Mouse (Mus musculus) 3134 (cell line): ENCODE measurements around the gene Fhit.

Experiments used
- DNase-seq: peaks from one replicate; pipeline ENCODE4 v3.0.0-alpha.2; 2011; ENCODE audit warnings: low spot score; ENCODE audit not compliant: insufficient read length; ENCODE audit errors: extremely low read depth

Fhit gene

DNA sequence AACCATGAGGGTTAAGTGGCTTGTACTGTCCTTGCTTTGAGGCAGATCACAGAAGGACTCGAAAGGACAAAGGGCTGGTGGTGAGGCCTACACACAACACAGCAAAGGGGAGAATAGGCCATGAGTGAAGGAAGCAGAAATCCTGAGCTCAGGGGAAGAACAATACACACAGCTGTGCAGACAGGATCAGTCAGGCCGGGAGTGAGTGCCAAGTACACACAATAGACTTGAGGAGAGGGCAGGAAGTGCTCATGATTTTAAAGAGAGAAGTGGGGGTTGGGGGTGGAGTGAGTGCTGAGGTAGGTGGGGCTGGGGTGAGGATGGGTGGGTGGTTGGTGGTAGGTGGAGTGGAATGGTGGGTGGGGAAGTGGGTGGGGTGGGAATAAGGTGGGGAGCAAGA is 635.0 kb downstream of the Fhit start:
- no peak for DNase-seq

DNA sequence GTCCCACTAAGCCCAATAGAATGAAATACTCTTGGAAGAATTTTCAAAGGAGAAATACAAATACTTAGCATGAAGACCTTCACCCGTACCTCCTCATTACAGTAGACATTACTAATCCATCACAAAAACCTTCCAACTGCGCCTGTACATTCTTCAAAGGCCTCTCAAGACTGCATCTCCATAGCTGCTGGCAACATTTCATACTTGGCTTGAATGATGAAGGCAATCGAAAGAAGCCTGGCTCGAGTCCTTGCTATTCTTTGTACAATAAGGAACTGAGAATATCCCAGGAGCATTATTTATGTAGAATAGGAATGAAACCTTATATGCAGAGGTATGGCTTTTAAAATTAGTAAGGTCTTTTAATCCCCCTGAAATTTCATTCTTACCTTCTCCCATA is 636.0 kb downstream of the Fhit start:
- no peak for DNase-seq

DNA sequence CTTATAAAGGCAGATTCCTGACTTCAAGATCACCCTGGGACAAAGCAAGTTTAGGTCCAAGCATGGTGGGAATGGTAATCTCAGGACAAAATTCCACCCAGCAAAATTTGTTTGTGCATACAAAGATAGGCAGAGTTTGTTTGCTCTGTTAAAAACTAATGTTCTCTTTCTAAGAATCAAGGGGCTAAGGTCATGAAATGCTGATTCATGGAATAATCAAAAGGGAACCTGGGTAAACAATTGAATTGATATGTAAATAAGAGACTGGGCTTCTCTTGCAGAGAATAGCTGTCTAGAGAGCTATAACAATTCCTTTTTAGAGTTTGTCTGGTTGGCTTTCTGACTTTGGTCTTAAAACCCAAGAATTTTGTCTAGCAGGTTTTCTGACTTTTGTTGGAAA is 647.8 kb downstream of the Fhit start:
- no peak for DNase-seq

DNA sequence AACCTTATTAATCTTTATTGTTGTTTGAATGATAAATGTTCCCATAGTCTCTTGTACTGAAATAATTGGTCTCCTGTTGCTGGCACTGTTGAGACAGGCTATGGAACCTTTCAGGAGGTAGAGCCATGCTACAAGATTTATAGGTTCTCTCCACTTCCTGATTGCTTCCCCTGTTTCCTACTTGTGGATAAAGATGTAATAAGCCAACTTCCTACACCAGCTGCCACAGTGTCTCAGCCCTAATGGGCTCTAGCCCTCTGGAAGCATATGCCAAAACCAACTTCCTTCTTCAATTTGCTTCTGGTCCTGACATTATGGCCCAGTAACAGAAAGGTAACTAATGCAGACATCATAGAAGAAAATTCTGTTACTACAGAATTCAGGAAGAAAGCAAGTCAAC is 652.6 kb downstream of the Fhit start:
- DNase-seq: no peak

DNA sequence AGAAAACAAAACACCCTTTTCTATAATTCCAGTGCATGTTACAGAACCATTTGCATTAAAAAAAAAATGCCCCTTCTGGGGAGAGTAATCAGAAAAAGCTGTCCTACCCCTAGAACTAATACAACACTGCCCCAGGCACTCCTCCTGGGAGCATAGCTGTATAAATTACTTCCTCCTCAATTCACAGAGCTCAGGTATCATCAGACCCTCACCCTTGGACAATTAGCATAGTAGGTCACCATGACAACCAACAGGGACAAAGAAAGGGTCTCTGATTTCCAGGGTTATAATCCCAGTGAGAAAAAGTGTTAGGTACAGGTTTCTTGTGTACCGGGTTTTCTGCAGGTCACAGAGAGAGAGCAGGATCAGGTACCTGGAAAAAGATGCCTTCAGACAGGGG is 654.3 kb downstream of the Fhit start:
- DNase-seq: no peak

DNA sequence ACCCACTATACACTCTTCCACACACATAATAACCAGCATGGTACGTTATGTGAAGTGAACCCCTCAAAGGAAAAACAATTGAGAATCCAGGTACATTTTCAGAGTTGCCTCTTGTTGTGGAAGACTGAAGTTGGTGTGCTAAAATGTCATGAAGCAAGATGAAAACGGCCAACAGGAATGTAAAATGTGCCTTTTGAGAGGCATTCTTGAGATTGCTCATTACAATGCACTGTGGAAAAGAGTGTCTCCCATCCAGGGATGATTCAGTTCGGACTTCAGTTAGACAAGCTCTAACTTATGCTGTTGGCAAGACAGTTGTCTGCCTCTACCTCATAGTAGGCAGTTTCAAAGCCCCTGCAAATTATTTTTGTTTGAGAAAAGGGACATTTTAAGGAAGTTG is 676.0 kb downstream of the Fhit start:
- no peak for DNase-seq

DNA sequence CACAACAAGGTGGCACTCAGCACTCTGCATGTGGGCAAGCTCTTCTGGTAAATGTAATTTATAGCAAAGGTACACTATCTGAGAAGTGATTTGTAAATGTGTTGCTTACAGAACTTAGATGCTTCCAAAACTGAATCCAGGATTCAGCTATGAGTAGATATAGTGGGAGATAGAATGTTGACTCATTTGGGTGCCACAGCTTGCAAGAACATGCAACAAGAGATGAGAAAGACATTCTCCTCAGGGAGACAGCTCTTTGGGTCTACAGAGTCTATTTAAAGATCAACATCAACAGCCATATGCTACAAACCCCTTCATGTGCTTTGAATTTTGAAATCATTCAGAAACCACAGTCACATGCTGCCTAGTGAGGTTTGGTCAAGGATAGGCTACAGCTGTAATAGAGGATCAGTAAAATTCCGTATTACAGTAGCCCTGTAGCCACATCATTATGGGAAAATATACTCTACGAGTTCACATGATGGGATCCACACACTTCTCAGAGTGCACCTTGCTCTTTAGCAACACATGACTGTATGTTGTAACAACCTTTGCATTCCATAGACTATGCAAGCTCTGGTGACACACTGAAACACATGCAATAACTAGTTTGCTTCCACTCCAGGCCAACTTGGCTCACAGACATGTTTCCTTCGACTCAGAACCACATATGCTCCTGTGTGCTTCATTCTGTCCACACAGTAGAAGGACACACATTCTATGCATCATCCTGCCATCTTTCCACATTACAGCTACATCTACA is 678.8 kb downstream of the Fhit start:
- no peak for DNase-seq

DNA sequence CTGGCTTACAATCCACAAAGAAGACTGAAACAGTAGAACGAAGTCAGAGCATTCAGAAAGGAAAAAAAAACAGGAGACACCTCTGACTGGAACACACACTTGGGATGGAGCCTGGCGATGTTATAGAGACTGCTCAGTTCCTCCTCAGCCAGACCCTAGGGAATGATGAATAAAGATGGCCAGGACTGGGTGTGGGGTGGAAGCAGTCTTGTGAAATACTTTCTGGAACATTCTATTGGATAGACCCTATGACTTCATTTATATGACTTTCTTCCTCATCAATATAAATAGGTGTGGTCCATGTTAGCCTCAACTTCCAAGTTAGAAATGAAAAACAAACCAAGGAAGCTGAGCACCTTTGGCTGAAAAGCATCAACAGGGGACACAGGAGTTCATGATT is 680.5 kb downstream of the Fhit start:
- no peak for DNase-seq

DNA sequence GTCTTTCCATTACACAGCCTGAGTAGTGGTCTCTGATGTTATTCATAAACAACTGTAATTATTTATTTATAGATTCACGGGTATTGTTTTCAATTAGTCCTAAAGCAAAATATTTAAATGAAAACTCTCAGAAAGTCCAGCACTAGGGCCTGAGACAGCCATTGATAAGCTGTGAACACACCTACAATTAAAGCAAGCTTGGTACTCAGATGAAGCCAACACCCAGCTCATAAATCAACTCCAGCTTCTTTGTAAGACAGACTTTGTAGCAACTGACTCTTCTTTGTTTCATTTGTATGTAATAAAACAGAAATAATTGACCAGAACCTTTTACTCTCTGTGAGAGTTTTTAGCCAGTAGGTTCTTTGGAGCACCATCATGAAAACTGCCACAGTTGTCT is 681.2 kb downstream of the Fhit start:
- no peak for DNase-seq

DNA sequence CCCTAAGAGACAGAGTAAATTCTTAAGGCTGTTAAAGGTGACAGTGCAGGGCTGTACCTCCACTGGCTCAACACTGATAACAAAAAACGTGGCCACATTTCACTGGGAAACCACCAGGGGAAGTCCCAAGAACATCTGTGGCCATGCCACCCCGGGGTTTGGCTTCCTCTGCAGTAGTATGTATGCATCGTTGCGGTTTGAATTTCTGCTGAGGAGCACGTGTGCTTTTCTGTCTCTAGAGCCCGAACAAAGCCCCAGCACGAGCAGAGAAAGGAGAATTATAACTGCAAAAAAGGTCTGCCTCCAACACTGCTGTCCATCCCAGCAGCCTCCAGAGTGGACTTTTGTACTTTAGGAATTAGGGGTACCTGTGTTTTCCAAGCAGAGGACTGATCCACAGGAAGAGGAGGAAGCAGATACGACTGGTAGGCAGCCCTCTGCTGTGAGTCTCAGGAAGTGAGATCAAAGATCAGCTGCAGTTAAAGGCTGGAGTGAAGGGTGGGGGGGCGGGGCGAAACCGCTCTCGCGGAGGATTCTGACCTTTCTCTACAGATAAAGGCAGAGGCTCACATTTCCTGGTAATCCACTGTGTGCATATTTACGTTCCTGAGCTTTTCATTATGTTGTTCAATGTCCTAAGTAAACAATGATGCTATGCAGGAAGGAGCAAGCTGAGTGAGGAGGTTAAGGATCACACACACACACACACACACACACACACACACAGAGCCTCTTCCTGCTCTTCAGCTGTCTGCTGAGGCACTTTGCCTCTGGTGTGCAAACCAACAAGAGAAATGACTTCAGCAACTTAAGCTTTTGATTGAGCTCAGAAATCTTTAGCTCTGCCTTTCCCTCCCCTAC is 708.6 kb downstream of the Fhit start:
- no peak for DNase-seq

DNA sequence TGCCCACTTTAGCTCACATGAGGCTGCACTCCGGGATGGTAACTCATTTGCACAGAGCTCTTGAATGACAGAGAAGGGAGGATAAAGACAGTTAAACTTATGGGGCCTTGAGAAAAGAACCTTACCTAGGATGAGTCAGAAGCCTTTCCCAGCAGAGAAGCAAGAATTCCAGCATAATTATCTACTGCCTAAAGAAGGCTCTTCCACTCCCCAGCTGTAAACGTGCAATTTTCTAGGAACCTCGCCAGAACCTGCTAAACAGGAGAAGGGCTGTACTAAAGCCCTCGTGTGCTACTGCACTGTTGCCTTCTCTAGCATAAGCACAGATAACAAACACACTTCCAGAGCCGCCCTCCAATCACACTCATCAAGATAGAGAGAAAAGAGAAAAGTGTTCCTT is 709.6 kb downstream of the Fhit start:
- no peak for DNase-seq

DNA sequence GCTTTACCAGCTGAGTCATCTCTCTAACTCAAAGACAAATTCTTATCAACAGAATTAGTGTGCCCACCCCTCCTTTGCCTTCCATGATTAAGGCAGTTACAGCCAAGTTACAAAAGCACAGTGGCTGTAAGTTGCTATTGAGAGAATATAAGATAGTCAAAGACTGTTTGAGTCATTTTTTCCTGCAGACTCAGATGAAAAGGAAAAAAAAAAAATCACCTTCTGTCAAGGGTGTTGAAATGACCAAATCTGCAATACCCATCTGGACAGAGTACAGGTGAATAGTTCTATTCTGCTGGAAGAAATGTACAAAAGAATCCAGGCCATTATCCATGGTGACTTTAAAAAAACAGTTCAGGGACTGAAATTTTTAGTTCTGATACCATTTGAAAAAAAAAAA is 716.5 kb downstream of the Fhit start:
- DNase-seq: no peak

DNA sequence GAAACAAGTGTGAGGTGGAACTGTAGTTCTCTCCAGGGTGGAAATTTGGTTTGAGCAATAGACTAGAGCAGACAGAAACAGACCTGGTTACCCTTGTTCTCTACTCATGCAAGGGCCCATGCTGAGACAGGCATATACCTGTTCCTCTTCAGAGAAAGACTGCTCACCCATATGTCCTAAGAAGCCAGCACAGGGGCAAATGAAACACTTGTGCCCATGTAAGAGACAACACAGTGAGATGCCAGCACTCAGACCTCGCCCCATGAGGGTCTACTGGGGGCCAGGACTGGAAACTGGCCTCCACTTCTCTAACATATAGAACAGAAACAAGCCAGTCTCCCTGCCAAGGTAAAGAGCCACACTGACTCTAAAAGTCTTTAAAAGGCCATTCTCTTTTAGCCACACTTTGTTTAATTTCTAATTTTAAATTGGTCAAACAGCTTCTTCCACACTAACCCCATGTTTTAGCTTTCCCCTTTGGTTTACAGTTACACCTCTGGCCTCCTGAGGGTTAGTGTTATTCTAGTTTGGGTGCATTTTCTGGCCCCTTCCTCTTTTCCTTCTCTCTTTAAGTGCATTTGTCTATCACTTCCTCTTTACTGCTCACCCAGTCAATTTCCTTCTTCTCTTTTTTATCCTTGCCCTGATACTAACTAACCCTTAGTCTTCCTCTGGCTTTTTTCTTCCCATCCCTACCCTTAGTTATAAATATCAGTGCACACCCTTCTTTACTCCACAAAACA is 722.7 kb downstream of the Fhit start:
- DNase-seq: no peak

DNA sequence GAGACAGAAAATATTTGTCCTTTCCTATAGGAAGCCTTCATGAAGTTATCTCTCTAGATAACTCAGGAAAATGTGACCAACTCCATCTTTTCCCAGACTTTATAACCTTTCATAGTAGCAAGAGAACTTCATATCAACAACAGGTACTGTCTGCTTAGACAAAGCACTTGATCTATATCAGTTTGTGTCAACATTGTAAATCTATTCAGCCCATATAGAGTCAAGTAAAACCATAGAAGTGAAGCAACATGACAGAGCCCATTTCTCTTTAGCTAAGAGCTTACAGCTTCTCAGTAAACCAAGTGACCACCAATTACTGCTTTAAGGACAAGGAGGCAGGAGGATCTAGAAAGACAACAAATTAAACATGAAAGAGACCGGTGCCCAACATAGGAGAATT is 725.6 kb downstream of the Fhit start:
- DNase-seq: no peak

DNA sequence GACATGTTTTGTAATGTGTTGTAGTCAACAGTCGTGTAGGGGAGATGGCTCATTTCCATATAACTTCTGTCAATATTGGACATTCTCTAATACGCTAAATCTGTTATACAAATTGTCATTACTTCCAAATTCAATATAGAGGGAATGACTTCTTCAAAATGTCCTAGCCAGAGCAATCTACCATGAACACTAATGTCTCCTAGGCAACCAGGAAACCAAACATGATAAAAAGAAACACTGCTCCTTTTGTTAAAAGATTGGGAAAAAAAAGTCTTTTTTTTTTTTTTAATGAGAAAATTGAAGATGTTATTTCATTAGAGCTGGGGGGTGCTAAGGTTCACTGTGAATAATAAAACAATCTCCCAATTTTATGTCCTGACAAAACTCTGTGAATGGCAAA is 729.3 kb downstream of the Fhit start:
- no peak for DNase-seq

DNA sequence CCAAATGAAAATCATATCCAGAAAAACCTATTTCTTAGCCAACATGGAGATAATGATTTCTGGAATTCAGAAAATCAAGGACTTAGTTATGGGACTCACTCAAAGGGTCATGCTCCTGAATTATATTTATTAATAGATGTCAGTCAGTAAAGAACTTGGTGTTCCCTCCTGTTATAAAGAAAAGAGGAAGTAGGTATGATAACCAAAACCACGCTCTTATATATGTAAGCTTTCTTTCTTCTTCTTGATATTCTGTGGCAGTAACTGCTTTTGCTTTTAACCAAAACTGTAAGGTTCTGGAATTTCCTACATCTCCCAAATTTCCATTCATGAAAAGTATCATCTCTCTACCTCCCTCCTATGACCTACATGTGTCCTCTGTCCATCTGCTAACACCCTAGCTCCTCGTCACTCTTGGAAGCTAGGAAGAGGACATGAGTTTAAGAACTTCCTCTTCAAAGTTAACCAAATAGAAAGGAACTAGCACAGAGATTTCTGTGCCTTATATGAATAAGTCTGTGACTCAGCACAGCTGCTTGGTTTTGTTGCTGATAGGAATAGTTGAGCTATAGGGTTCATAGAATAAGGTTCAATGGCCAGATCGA is 731.3 kb downstream of the Fhit start:
- no peak for DNase-seq

DNA sequence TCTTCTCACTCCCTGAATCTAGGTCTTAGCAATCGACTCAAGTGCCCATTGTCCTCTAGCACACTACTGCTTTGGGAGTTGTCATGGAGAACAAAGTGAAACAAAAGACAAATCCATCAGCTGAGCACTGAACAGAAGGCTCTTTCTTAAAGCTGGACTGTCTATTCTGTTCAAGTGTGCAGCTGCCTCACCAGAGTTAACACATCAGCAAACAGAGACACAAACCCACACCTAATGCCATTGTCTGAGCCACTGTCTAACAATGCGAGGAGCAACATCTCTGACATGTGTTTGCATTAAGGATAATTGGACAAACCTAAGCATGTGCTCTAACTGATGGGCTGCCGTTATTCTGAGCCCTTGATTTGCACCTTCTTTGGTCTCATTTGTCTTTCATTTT is 738.3 kb downstream of the Fhit start:
- DNase-seq: no peak

DNA sequence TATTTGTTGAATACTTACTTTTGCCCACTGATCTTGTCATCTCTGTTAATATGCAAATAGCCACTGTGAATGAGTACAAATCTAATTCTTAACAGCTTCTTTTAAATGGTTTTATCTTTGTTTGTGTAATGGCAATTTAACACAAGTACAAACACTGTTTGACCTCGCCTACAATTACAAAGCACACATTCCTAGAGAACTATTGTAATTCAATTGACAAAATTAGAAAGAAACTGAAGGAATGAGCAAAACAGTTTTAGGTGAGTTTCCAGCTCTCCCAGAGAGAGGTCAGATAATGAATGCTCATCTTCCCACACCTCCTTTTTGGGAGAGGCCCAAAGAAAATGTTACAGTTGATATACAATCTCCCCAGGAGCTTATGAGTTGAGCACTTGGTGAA is 739.6 kb downstream of the Fhit start:
- DNase-seq: no peak

DNA sequence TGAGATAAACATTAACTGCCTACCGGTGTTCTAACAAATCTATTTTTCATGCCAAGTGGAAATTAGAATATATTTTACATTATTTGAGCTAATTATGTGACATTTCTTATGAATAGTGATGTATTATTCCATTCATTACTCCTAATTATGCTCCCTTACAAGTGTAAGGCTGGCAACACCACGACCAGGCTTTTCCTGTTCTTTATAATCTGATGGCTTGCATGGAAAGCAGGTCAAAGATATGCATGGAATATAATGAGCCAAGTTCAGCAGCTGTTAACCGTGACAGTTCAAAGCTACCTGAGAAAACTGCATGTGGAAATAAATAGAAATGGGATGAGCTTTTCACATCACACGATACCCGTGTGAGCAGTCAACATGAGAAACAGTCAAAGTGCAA is 746.8 kb downstream of the Fhit start:
- DNase-seq: no peak

DNA sequence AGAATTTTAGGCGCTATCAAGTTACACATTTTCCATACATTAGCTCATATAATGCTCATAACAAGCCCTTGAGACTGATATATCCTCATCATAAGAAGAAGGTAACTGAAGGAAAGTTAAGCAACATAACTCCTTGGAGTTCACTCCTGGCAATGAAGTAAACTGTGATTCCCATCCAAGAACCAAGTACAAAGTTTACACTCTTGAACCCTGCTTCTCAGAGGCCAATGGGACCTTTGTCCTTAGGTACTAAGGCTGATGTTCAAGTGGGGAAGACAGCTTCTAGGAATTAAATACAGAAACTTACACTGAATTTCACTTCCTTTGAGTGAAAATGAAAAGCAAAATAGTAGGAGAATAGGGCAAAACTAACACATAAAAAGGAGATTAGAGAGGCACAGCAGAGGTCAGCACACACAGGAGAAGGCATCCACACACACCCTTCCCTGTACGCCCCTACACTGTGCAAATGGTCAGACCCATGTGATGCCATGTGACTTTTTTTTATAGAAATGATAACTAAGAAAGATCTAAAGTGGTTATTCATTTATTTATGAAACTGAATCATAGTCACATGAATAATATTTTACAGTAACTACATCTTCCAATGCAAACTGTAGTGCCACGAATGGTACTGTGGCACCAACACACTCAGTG is 752.4 kb downstream of the Fhit start:
- no peak for DNase-seq

DNA sequence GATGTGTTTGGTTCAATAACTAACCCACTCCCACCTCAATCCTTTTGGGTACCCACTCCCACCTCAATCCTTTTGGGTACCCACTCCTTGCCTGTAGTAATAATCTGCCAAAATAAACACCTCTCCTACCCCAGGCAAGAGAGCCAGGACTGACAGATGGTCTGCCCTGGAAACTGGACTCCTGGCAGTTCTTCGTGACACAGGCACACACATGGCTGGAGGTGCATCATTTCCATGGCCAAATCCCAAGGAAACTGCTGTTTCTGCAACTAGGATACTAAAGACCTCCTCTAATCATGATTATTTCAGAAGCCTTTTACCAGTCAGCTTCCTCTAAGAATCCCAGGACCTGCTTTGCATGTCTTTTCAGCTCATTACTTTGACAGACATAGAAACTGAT is 756.5 kb downstream of the Fhit start:
- DNase-seq: no peak
